ENCODE assay signal across 12 mouse cellular contexts in the genomic region with DNA sequence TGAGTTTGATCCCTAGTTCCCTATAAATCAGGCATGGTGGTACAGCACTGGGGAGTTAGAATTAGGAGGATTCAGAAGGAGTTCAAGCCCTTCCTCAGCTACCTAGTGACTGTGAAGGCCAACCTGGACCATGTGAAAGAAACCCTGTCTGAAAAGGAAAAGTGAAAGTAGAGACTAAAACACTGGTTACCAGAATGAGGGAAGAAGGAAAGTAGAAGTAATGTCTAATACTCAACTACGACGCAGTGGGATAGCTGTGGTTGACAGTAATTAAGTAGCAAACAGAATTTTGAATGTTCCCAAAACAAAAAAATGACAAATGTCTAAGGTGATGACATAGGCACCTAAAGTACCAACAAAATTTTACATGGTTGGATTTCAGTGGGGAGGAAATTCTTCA. TPM values are rescaled to one million over a fixed set of nuclear protein-coding genes. Genes with fewer than 3 reads are reported as not detected.
A peak's percentile ranks its signal among the peaks of the same experiment; 100 is the strongest.
DNase-seq lines count a peak whose midpoint lies in the region; ATAC-seq and TF ChIP-seq lines count a peak whose summit lies in the region.
"Had no signal": no experiment of that assay in that cellular context is flagged by ENCODE, and none has a peak within 500 bp of the region (broad histone marks: within the 10 kb centered on the region; RNA-seq: fewer than 3 reads in every experiment).

No protein-coding gene starts in this region.

- H3K4me3 ChIP-seq in forebrain, embryonic 14.5 days (ENCODE audit: low read depth, low read length): no peak overlapping the region
- no peak overlapping the region for H3K4me3 ChIP-seq in forebrain, embryonic 12.5 days (replicated peaks)
- H3K4me3 ChIP-seq in stomach, embryonic 16.5 days (replicated peaks; ENCODE audit: low read length): no peak overlapping the region
- H3K4me3 ChIP-seq in stomach, postnatal 0 days (ENCODE audit: low read depth, low read length): no peak overlapping the region
- H3K4me3 ChIP-seq in liver, embryonic 16.5 days (ENCODE audit: low read depth, low read length): peak overlapping the region; percentile 29
- no peak overlapping the region for H3K4me3 ChIP-seq in kidney, embryonic 15.5 days (replicated peaks)
- H3K4me3 ChIP-seq: lung, embryonic 15.5 days had no signal

- no peak for DNase-seq in forebrain, embryonic 14.5 days (ENCODE audit: low spot score)
- DNase-seq in stomach, postnatal 0 days (ENCODE audit: low spot score): no peak
- DNase-seq in urinary bladder, adult 2 months (ENCODE audit: low spot score): no peak
- DNase-seq in adrenal gland, adult 18-20 months (ENCODE audit: low spot score in 2 of 2): no peak
- DNase-seq: B cell, adult 2 months; heart, adult 11 months had no signal

- H3K36me3 ChIP-seq in forebrain, embryonic 14.5 days (ENCODE audit: control insufficient read depth, insufficient read depth, low read length): 0 out of 2 replicates have a peak, but pooled peaks cover 6% of the 10 kb centered on the region
- H3K36me3 ChIP-seq in forebrain, embryonic 12.5 days (replicated peaks): peaks cover 8% of the 10 kb centered on the region
- no peaks in the 10 kb centered on the region for H3K36me3 ChIP-seq in stomach, embryonic 16.5 days (ENCODE audit: control insufficient read depth, insufficient read depth, low read length)
- H3K36me3 ChIP-seq in stomach, postnatal 0 days (ENCODE audit: control insufficient read depth, insufficient read depth, low read length): no peaks in the 10 kb centered on the region
- H3K36me3 ChIP-seq in liver, embryonic 16.5 days (ENCODE audit: control insufficient read depth, insufficient read depth): peaks cover 3% of the 10 kb centered on the region; the same call in 1 of the 2 replicates
- H3K36me3 ChIP-seq in kidney, embryonic 15.5 days: 0 out of 2 replicates have a peak, but pooled peaks cover 2% of the 10 kb centered on the region
- H3K36me3 ChIP-seq: lung, embryonic 15.5 days had no signal

- no peaks in the 10 kb centered on the region for H3K9me3 ChIP-seq in forebrain, embryonic 14.5 days (replicated peaks; ENCODE audit: control insufficient read depth, low read length)
- no peaks in the 10 kb centered on the region for H3K9me3 ChIP-seq in forebrain, embryonic 12.5 days
- H3K9me3 ChIP-seq in stomach, embryonic 16.5 days (replicated peaks; ENCODE audit: control insufficient read depth, low read length): no peaks in the 10 kb centered on the region
- no peaks in the 10 kb centered on the region for H3K9me3 ChIP-seq in stomach, postnatal 0 days (ENCODE audit: control insufficient read depth, low read length)
- no peaks in the 10 kb centered on the region for H3K9me3 ChIP-seq in liver, embryonic 16.5 days (replicated peaks; ENCODE audit: control insufficient read depth, low read length)
- no peaks in the 10 kb centered on the region for H3K9me3 ChIP-seq in kidney, embryonic 15.5 days (replicated peaks)
- H3K9me3 ChIP-seq: lung, embryonic 15.5 days had no signal

- no peak for ATAC-seq in forebrain, embryonic 14.5 days
- no peak for ATAC-seq in forebrain, embryonic 12.5 days (ENCODE audit: low FRiP score)
- ATAC-seq in stomach, embryonic 16.5 days (ENCODE audit: insufficient read depth, low FRiP score): no peak
- ATAC-seq in stomach, postnatal 0 days (ENCODE audit: low FRiP score, low TSS enrichment): no peak
- no peak for ATAC-seq in liver, embryonic 16.5 days (ENCODE audit: low read depth)
- no peak for ATAC-seq in kidney, embryonic 15.5 days (replicated peaks; ENCODE audit: low FRiP score)
- ATAC-seq: forebrain, embryonic 16.5 days had no signal

- WGBS in forebrain, embryonic 14.5 days: 97% methylated on average over 2 of the region's 2 CpGs
- WGBS in forebrain, embryonic 12.5 days: 94% methylated on average over 2 of the region's 2 CpGs
- 85% methylated on average over 2 of the region's 2 CpGs for WGBS in stomach, embryonic 16.5 days
- WGBS in stomach, postnatal 0 days: 90% methylated on average over 2 of the region's 2 CpGs
- 38% methylated on average over 2 of the region's 2 CpGs for WGBS in liver, embryonic 16.5 days (ENCODE audit: insufficient replicate concordance)
- 93% methylated on average over 2 of the region's 2 CpGs for WGBS in kidney, embryonic 15.5 days

- H3K4me1 ChIP-seq in forebrain, embryonic 14.5 days (ENCODE audit: control insufficient read depth, insufficient read depth, low read length): peaks cover 26% of the 10 kb centered on the region
- peaks cover 28% of the 10 kb centered on the region for H3K4me1 ChIP-seq in forebrain, embryonic 12.5 days
- peaks cover 10% of the 10 kb centered on the region; the same call in 1 of the 2 replicates for H3K4me1 ChIP-seq in stomach, embryonic 16.5 days (ENCODE audit: control insufficient read depth, insufficient read depth, low read length)
- H3K4me1 ChIP-seq in stomach, postnatal 0 days (replicated peaks; ENCODE audit: control insufficient read depth, insufficient read depth): no peaks in the 10 kb centered on the region
- H3K4me1 ChIP-seq in liver, embryonic 16.5 days (ENCODE audit: control insufficient read depth, low read depth, low read length): peaks cover 25% of the 10 kb centered on the region
- peaks cover 17% of the 10 kb centered on the region for H3K4me1 ChIP-seq in kidney, embryonic 15.5 days

- no peak overlapping the region for H3K27ac ChIP-seq in forebrain, embryonic 14.5 days (ENCODE audit: low read depth, low read length)
- no peak overlapping the region for H3K27ac ChIP-seq in forebrain, embryonic 12.5 days
- no peak overlapping the region for H3K27ac ChIP-seq in stomach, embryonic 16.5 days (ENCODE audit: low read length)
- H3K27ac ChIP-seq in stomach, postnatal 0 days (replicated peaks): no peak overlapping the region
- no peak overlapping the region for H3K27ac ChIP-seq in liver, embryonic 16.5 days (ENCODE audit: low read length)
- no peak overlapping the region for H3K27ac ChIP-seq in kidney, embryonic 15.5 days
- H3K27ac ChIP-seq: lung, embryonic 15.5 days had no signal

- H3K4me2 ChIP-seq in forebrain, embryonic 14.5 days (ENCODE audit: low read length): 0 out of 2 replicates have a peak overlapping the region, but pooled peaks have one; percentile 46
- no peak overlapping the region for H3K4me2 ChIP-seq in forebrain, embryonic 12.5 days
- peak overlapping the region; percentile 25; the same call in 1 of the 2 replicates for H3K4me2 ChIP-seq in stomach, embryonic 16.5 days (ENCODE audit: low read depth, low read length)
- H3K4me2 ChIP-seq in stomach, postnatal 0 days (replicated peaks; ENCODE audit: low read depth): no peak overlapping the region
- peak overlapping the region; percentile 68 for H3K4me2 ChIP-seq in liver, embryonic 16.5 days (ENCODE audit: low read depth, low read length)
- H3K4me2 ChIP-seq in kidney, embryonic 15.5 days: no peak overlapping the region
- H3K4me2 ChIP-seq: lung, embryonic 15.5 days had no signal

- no peak for TF ChIP-seq CTCF in stomach, postnatal 0 days (IDR thresholded peaks at IDR 0.05; ENCODE audit: low read depth)

- H3K27me3 ChIP-seq in forebrain, embryonic 14.5 days (replicated peaks; ENCODE audit: control insufficient read depth, insufficient read depth, low read length): no peaks in the 10 kb centered on the region
- H3K27me3 ChIP-seq in forebrain, embryonic 12.5 days: no peaks in the 10 kb centered on the region
- H3K27me3 ChIP-seq in stomach, embryonic 16.5 days (ENCODE audit: control insufficient read depth, insufficient read depth, low read length): no peaks in the 10 kb centered on the region
- no peaks in the 10 kb centered on the region for H3K27me3 ChIP-seq in stomach, postnatal 0 days (ENCODE audit: control insufficient read depth, insufficient read depth, low read length)
- no peaks in the 10 kb centered on the region for H3K27me3 ChIP-seq in liver, embryonic 16.5 days (ENCODE audit: control insufficient read depth, insufficient read depth, low read depth, low read length)
- no peaks in the 10 kb centered on the region for H3K27me3 ChIP-seq in kidney, embryonic 15.5 days
- H3K27me3 ChIP-seq: lung, embryonic 15.5 days had no signal

- TF ChIP-seq EP300 in stomach, postnatal 0 days (optimal IDR thresholded peaks at IDR 0.05): no peak

- no peak overlapping the region for H3K9ac ChIP-seq in forebrain, embryonic 14.5 days (ENCODE audit: low read length)
- no peak overlapping the region for H3K9ac ChIP-seq in forebrain, embryonic 12.5 days
- H3K9ac ChIP-seq in stomach, embryonic 16.5 days (ENCODE audit: low read length): no peak overlapping the region
- no peak overlapping the region for H3K9ac ChIP-seq in stomach, postnatal 0 days (ENCODE audit: low read length)
- H3K9ac ChIP-seq in liver, embryonic 16.5 days (ENCODE audit: low read depth, low read length): no peak overlapping the region
- no peak overlapping the region for H3K9ac ChIP-seq in kidney, embryonic 15.5 days
- H3K9ac ChIP-seq: lung, embryonic 15.5 days had no signal

RNA-seq across cellular contexts. Expression of a gene that starts 5.0 kb away (rescaled TPM):
- 27.6 and 28.9 TPM in 2 replicates for polyA plus RNA-seq in forebrain, embryonic 14.5 days (2014; fragmentation: Nextera tagmentation; extraction: Ambion mirVana)
- polyA plus RNA-seq in forebrain, embryonic 12.5 days (2016; fragmentation: Nextera tagmentation; extraction: Ambion mirVana): 24.3 and 27.1 TPM in 2 replicates
- polyA plus RNA-seq in stomach, embryonic 16.5 days (2015; fragmentation: Nextera tagmentation; extraction: Ambion mirVana): 5.0 and 5.6 TPM in 2 replicates
- 2.2 and 2.4 TPM in 2 replicates for polyA plus RNA-seq in stomach, postnatal 0 days (2015; fragmentation: Nextera tagmentation; extraction: Ambion mirVana)
- 5.7 and 6.0 TPM in 2 replicates for polyA plus RNA-seq in liver, embryonic 16.5 days (2015; fragmentation: Nextera tagmentation; extraction: Ambion mirVana)
- polyA plus RNA-seq in urinary bladder, adult 2 months (2012; rRNA removed): 3.3 and 4.4 TPM in 2 replicates
- polyA plus RNA-seq in kidney, embryonic 15.5 days (2015; fragmentation: Nextera tagmentation; extraction: Ambion mirVana): 7.8 and 9.3 TPM in 2 replicates
- 1 to 10 TPM; 5.0 to 6.1 TPM for total RNA-seq in adrenal gland, adult 18-20 months (2021)

Comparison
In these comparisons a context has a peak if more than half of its experiments do, and no peak if none do; other contexts are left out.
1. H3K4me2 ChIP-seq: peak in forebrain, embryonic 14.5 days (single experiment), stomach, embryonic 16.5 days (single experiment) and liver, embryonic 16.5 days (single experiment); none in forebrain, embryonic 12.5 days (single experiment), stomach, postnatal 0 days (single experiment) and kidney, embryonic 15.5 days (single experiment).